Mouse (Mus musculus) limb, embryonic 10.5 days (tissue): ENCODE measurements around the gene P4ha3. TPM values are rescaled to one million over a fixed set of nuclear protein-coding genes. Genes with fewer than 3 reads are reported as not detected.

Source experiments
- DNase-seq: peaks from one replicate; pipeline ENCODE4 v3.0.0-alpha.2; 2017; ENCODE audit warnings: low spot score
- H3K27ac ChIP-seq: fragments of 300-500 bp; sonication (generic); 2 replicates; pipeline ENCODE4 v1.5.1; 2016; ENCODE audit warnings: mild to moderate bottlenecking
- H3K27me3 ChIP-seq: fragments of 300-500 bp; sonication (generic); 2 replicates; pipeline ENCODE4 v1.6.1; 2016; ENCODE audit warnings: low read depth, mild to moderate bottlenecking; ENCODE audit not compliant: poor library complexity, severe bottlenecking
- H3K36me3 ChIP-seq: fragments of 300-500 bp; sonication (generic); 2 replicates; pipeline ENCODE4 v1.6.1; 2016; ENCODE audit warnings: mild to moderate bottlenecking, moderate library complexity
- H3K4me1 ChIP-seq: fragments of 300-500 bp; sonication (generic); 2 replicates; pipeline ENCODE4 v1.6.1; 2016
- H3K4me3 ChIP-seq: fragments of 300-500 bp; sonication (generic); 2 replicates; pipeline ENCODE4 v1.5.1; 2016; ENCODE audit warnings: mild to moderate bottlenecking, moderate library complexity
- H3K9me3 ChIP-seq: fragments of 300-500 bp; sonication (generic); replicated peaks from 2 replicates; pipeline ENCODE4 v1.6.1; 2016; ENCODE audit warnings: mild to moderate bottlenecking
- WGBS: fragments of 180-500 bp; shearing (Covaris S2); methylation state at CpG from one replicate; pipeline ENCODE4 v1.1.7; 2016; 5-methylcytosine and 5-hydroxymethylcytosine counted together
- polyA plus RNA-seq: library from polyadenylated mRNA; unstranded; fragments of >200 nt; fragmentation: Nextera tagmentation; extraction: Ambion mirVana; gene quantifications from 2 replicates; pipeline ENCODE4 v1.2.1, GENCODE M21; 2016

Gene P4ha3
- polyA plus RNA-seq, 1 experiment from 2014 or later, result 2.4 TPM

GRCm38 (mm10) chr7:100310290-100310689, 25.0 kb downstream of the P4ha3 start:
- Histone ChIP-seq H3K9me3 (no peaks in the 10 kb centered on the region), H3K27ac (no peak overlapping the region), H3K4me1 (peaks cover 8% of the 10 kb centered on the region), H3K27me3 (no peaks in the 10 kb centered on the region), H3K4me3 (no peak overlapping the region), H3K36me3 (no peaks in the 10 kb centered on the region)
- WGBS, result 84% methylated on average over 12 of the region's 12 CpGs
- DNase-seq, result no peak

- H3K27ac ChIP-seq, result no peak overlapping the region
- no peaks in the 10 kb centered on the region for H3K9me3 ChIP-seq
- no peaks in the 10 kb centered on the region for H3K27me3 ChIP-seq
- H3K4me3 ChIP-seq, result no peak overlapping the region
- no peaks in the 10 kb centered on the region for H3K36me3 ChIP-seq
- DNase-seq, result no peak
- peaks cover 8% of the 10 kb centered on the region for H3K4me1 ChIP-seq
- WGBS, result 85% methylated on average over 4 of the region's 4 CpGs
Measured at GRCm38 (mm10) chr7:100312716-100313115, 27.4 kb downstream of the P4ha3 start.

GRCm38 (mm10) chr7:100316924-100317323, 31.6 kb downstream of the P4ha3 start:
- Histone ChIP-seq H3K4me1 (no peaks in the 10 kb centered on the region), H3K4me3 (no peak overlapping the region), H3K9me3 (no peaks in the 10 kb centered on the region), H3K27ac (no peak overlapping the region), H3K36me3 (no peaks in the 10 kb centered on the region), H3K27me3 (no peaks in the 10 kb centered on the region)
- 93% methylated on average over 8 of the region's 8 CpGs for WGBS
- DNase-seq, result no peak

- Histone ChIP-seq H3K27ac (no peak overlapping the region), H3K4me3 (no peak overlapping the region), H3K9me3 (no peaks in the 10 kb centered on the region), H3K4me1 (no peaks in the 10 kb centered on the region), H3K27me3 (no peaks in the 10 kb centered on the region), H3K36me3 (no peaks in the 10 kb centered on the region)
- 91% methylated on average over 5 of the region's 5 CpGs for whole genome bisulfite sequencing
- no peak for DNase-seq
Measured at GRCm38 (mm10) chr7:100317534-100317933, 32.2 kb downstream of the P4ha3 start.

GRCm38 (mm10) chr7:100323721-100324120, 38.4 kb downstream of the P4ha3 start:
- no peak for DNase-seq
- Histone ChIP-seq H3K36me3 (peaks cover 41% of the 10 kb centered on the region), H3K27me3 (no peaks in the 10 kb centered on the region), H3K4me1 (no peaks in the 10 kb centered on the region), H3K27ac (no peak overlapping the region), H3K4me3 (no peak overlapping the region), H3K9me3 (no peaks in the 10 kb centered on the region)
- 96% methylated on average over 3 of the region's 3 CpGs for WGBS

GRCm38 (mm10) chr7:100325482-100325881, 40.2 kb downstream of the P4ha3 start:
- DNase-seq, result peak; percentile 52
- Histone ChIP-seq H3K4me1 (no peaks in the 10 kb centered on the region), H3K27ac (no peak overlapping the region), H3K9me3 (no peaks in the 10 kb centered on the region), H3K36me3 (peaks cover 56% of the 10 kb centered on the region), H3K4me3 (no peak overlapping the region), H3K27me3 (no peaks in the 10 kb centered on the region)
- 91% methylated on average over 6 of the region's 6 CpGs for WGBS

- H3K4me1 ChIP-seq, result no peaks in the 10 kb centered on the region
- H3K27ac ChIP-seq, result no peak overlapping the region
- H3K36me3 ChIP-seq, result peaks cover 76% of the 10 kb centered on the region
- H3K9me3 ChIP-seq, result no peaks in the 10 kb centered on the region
- no peak overlapping the region for H3K4me3 ChIP-seq
- 94% methylated on average over 7 of the region's 7 CpGs for WGBS
- no peaks in the 10 kb centered on the region for H3K27me3 ChIP-seq
- no peak for DNase-seq
Measured at GRCm38 (mm10) chr7:100327514-100327913, 42.2 kb downstream of the P4ha3 start.

- Histone ChIP-seq H3K36me3 (peaks cover 87% of the 10 kb centered on the region), H3K27me3 (no peaks in the 10 kb centered on the region), H3K9me3 (no peaks in the 10 kb centered on the region), H3K4me3 (no peak overlapping the region), H3K27ac (no peak overlapping the region), H3K4me1 (no peaks in the 10 kb centered on the region)
- no peak for DNase-seq
- WGBS, result 95% methylated on average over 4 of the region's 4 CpGs
Measured at GRCm38 (mm10) chr7:100328636-100329035, 43.3 kb downstream of the P4ha3 start.

GRCm38 (mm10) chr7:100331269-100331668, 45.9 kb downstream of the P4ha3 start:
- 93% methylated on average over 3 of the region's 3 CpGs for WGBS
- H3K4me3 ChIP-seq, result no peak overlapping the region
- H3K4me1 ChIP-seq, result no peaks in the 10 kb centered on the region

GRCm38 (mm10) chr7:100335921-100336320, 50.6 kb downstream of the P4ha3 start:
- H3K36me3 ChIP-seq, result peaks cover 97% of the 10 kb centered on the region
- no peak overlapping the region for H3K4me3 ChIP-seq
- no peak for DNase-seq
- H3K9me3 ChIP-seq, result no peaks in the 10 kb centered on the region
- no peak overlapping the region for H3K27ac ChIP-seq
- H3K27me3 ChIP-seq, result no peaks in the 10 kb centered on the region
- H3K4me1 ChIP-seq, result no peaks in the 10 kb centered on the region
- 87% methylated on average over 2 of the region's 2 CpGs for whole genome bisulfite sequencing

More at GRCm38 (mm10) chr7:100331269-100331668, 45.9 kb downstream of the P4ha3 start:
- DNase-seq, result no peak
- Histone ChIP-seq H3K27me3 (no peaks in the 10 kb centered on the region), H3K36me3 (peaks cover 96% of the 10 kb centered on the region), H3K27ac (no peak overlapping the region), H3K9me3 (no peaks in the 10 kb centered on the region)

- H3K27ac ChIP-seq, result no peak overlapping the region
- 92% methylated on average over 4 of the region's 4 CpGs for WGBS
- no peak overlapping the region for H3K4me3 ChIP-seq
- no peak for DNase-seq
- H3K4me1 ChIP-seq, result no peaks in the 10 kb centered on the region
- no peaks in the 10 kb centered on the region for H3K27me3 ChIP-seq
- H3K36me3 ChIP-seq, result peaks cover 39% of the 10 kb centered on the region
- no peaks in the 10 kb centered on the region for H3K9me3 ChIP-seq
Measured at GRCm38 (mm10) chr7:100354984-100355383, 69.7 kb downstream of the P4ha3 start.

GRCm38 (mm10) chr7:100356324-100356723, 71.0 kb downstream of the P4ha3 start:
- no peaks in the 10 kb centered on the region for H3K4me1 ChIP-seq
- no peak for DNase-seq
- H3K9me3 ChIP-seq, result no peaks in the 10 kb centered on the region
- no peak overlapping the region for H3K4me3 ChIP-seq
- 86% methylated on average over 5 of the region's 5 CpGs for WGBS
- peaks cover 39% of the 10 kb centered on the region for H3K36me3 ChIP-seq
- H3K27me3 ChIP-seq, result no peaks in the 10 kb centered on the region
- no peak overlapping the region for H3K27ac ChIP-seq

GRCm38 (mm10) chr7:100356768-100357167, 71.4 kb downstream of the P4ha3 start:
- DNase-seq, result no peak
- 100% methylated on average over 1 of the region's 1 CpGs for WGBS

GRCm38 (mm10) chr7:100357856-100358255, 72.5 kb downstream of the P4ha3 start:
- H3K27me3 ChIP-seq, result no peaks in the 10 kb centered on the region
- peaks cover 27% of the 10 kb centered on the region for H3K36me3 ChIP-seq
- H3K9me3 ChIP-seq, result no peaks in the 10 kb centered on the region
- no peak for DNase-seq
- no peak overlapping the region for H3K27ac ChIP-seq
- no peak overlapping the region for H3K4me3 ChIP-seq
- H3K4me1 ChIP-seq, result no peaks in the 10 kb centered on the region

More at GRCm38 (mm10) chr7:100356768-100357167, 71.4 kb downstream of the P4ha3 start:
- Histone ChIP-seq H3K36me3 (peaks cover 35% of the 10 kb centered on the region), H3K9me3 (no peaks in the 10 kb centered on the region), H3K27ac (no peak overlapping the region), H3K27me3 (no peaks in the 10 kb centered on the region), H3K4me1 (no peaks in the 10 kb centered on the region), H3K4me3 (no peak overlapping the region)
